Mouse (Mus musculus): ENCODE results near the gene Tmem63c. TPM values are rescaled to one million over a fixed set of nuclear protein-coding genes. Genes with fewer than 3 reads are reported as not detected.

The Tmem63c gene
- total and polyA plus RNA-seq, 3 experiments, result 0.04 TPM; not detected in 2

DNA sequence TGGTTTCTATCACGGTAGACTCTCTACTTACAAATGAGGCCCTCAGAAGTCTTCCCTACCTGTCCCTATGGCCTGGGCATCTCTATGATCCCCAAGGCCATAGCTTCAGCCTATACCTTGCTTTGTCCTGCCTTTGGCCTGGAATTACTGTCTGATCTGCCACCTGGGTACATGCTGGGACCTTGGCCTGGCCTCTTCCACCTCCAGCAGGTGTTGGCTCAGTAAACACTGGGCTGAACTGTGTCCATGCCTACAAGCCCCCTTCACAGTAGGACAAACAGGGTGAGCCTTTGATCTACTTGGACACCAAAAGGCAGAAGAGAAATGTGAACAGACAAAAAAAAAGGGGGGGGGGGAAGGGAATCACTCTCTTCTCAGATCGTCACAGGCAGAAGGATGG lies 21.3 kb downstream of the Tmem63c start:
- DNase-seq (ENCODE audit: low read depth, low spot score), result no peak
- H3K9ac ChIP-seq (ENCODE audit: control insufficient read depth, low read depth, low read length, poor library complexity, severe bottlenecking), result no peak overlapping the region
- TF ChIP-seq MAFK (IDR thresholded peaks at IDR 0.05; ENCODE audit: borderline replicate concordance, low read depth, low read length), result no peak
- no peak for TF ChIP-seq ZMIZ1 (IDR thresholded peaks at IDR 0.05; ENCODE audit: low read depth, low read length)
- TF ChIP-seq MAX (IDR thresholded peaks at IDR 0.05; ENCODE audit: low read length), result no peak
- TF ChIP-seq MAZ (IDR thresholded peaks at IDR 0.05; ENCODE audit: low read depth, low read length), result no peak
- TF ChIP-seq MYC (IDR thresholded peaks at IDR 0.05; ENCODE audit: low read depth, low read length), result no peak
- no peak overlapping the region for H3K4me3 ChIP-seq (ENCODE audit: control insufficient read depth in 1 of 2, insufficient read depth in 1 of 2, low read depth in 2 of 2, low read length in 2 of 2)
- peaks cover 3 to 16% of the 10 kb centered on the region in 2 experiments for H3K27me3 ChIP-seq (ENCODE audit: control insufficient read depth in 1 of 2, insufficient read depth in 2 of 2, low read length in 2 of 2)
- H3K27ac ChIP-seq (ENCODE audit: control insufficient read depth, low read depth, low read length), result no peak overlapping the region
- H3K4me1 ChIP-seq (ENCODE audit: control insufficient read depth in 1 of 2, insufficient read depth in 2 of 2, low read length in 2 of 2), result no peaks in the 10 kb centered on the region
- H3K9me3 ChIP-seq (replicated peaks; ENCODE audit: insufficient read depth, low read length), result no peaks in the 10 kb centered on the region
- H3K79me2 ChIP-seq (ENCODE audit: control insufficient read depth, insufficient read depth, low read length, poor library complexity), result no peaks in the 10 kb centered on the region
- no peaks in the 10 kb centered on the region for H3K36me3 ChIP-seq (ENCODE audit: control insufficient read depth in 1 of 2, insufficient read depth in 2 of 2, low read length in 2 of 2)

DNA sequence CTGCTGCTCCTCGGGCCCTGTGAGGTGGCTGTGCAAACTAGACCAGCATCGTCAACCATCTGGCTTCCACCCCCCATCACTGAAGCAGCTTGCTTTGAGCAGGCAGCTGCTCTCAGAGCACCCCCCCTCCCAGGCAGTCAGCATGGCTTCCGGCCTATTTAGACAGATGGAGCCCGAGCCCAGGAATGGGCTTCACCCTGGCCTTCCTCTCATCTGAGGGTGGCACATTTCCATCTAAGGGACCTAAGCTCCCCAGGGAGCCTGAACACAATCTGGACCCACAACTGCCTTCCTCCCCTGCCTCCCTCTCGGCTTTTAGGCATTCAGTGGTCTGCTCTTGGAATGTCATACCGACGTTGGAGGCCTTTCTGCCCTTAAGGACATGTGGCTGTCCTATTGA lies 22.1 kb downstream of the Tmem63c start:
- H3K27ac ChIP-seq (ENCODE audit: control insufficient read depth, low read depth, low read length), result no peak overlapping the region
- no peaks in the 10 kb centered on the region for H3K79me2 ChIP-seq (ENCODE audit: control insufficient read depth, insufficient read depth, low read length, poor library complexity)
- TF ChIP-seq ZMIZ1 (IDR thresholded peaks at IDR 0.05; ENCODE audit: low read depth, low read length) (no peak), HCFC1 (IDR thresholded peaks at IDR 0.05; ENCODE audit: low read depth, low read length) (no peak), MAX (IDR thresholded peaks at IDR 0.05; ENCODE audit: low read length) (no peak), ZKSCAN1 (IDR thresholded peaks at IDR 0.05; ENCODE audit: low read depth, low read length) (no peak), MEF2A (IDR thresholded peaks at IDR 0.05; ENCODE audit: extremely low read depth, insufficient replicate concordance, low read depth, low read length, poor library complexity, severe bottlenecking) (no peak), MYC (IDR thresholded peaks at IDR 0.05; ENCODE audit: low read depth, low read length) (no peak), UBTF (IDR thresholded peaks at IDR 0.05; ENCODE audit: borderline replicate concordance, insufficient read depth, low read depth, low read length) (no peak), MAFK (IDR thresholded peaks at IDR 0.05; ENCODE audit: borderline replicate concordance, low read depth, low read length) (no peak), NRF1 (IDR thresholded peaks at IDR 0.05; ENCODE audit: insufficient read depth, low read depth, low read length, poor library complexity, severe bottlenecking) (no peak), GABPA (IDR thresholded peaks at IDR 0.05; ENCODE audit: low read depth, low read length) (no peak), NELFE (IDR thresholded peaks at IDR 0.05; ENCODE audit: low read depth, low read length) (no peak), ETS1 (IDR thresholded peaks at IDR 0.05; ENCODE audit: low read depth, low read length) (no peak), MXI1 (IDR thresholded peaks at IDR 0.05; ENCODE audit: low read depth, low read length) (no peak), POLR2AphosphoS5 (IDR thresholded peaks at IDR 0.05; ENCODE audit: borderline replicate concordance, low read depth, low read length) (no peak), ZC3H11A (IDR thresholded peaks at IDR 0.05; ENCODE audit: low read depth, low read length) (no peak), KAT2A (conservative IDR thresholded peaks at IDR 0.05; ENCODE audit: low read depth, low read length) (no peak)
- H3K4me3 ChIP-seq (ENCODE audit: control insufficient read depth in 1 of 2, insufficient read depth in 1 of 2, low read depth in 2 of 2, low read length in 2 of 2), result no peak overlapping the region
- H3K4me1 ChIP-seq (ENCODE audit: control insufficient read depth in 1 of 2, insufficient read depth in 2 of 2, low read length in 2 of 2), result no peaks in the 10 kb centered on the region
- no peaks in the 10 kb centered on the region for H3K36me3 ChIP-seq (ENCODE audit: control insufficient read depth in 1 of 2, insufficient read depth in 2 of 2, low read length in 2 of 2)
- H3K9ac ChIP-seq (ENCODE audit: control insufficient read depth, low read depth, low read length, poor library complexity, severe bottlenecking), result no peak overlapping the region
- H3K27me3 ChIP-seq (ENCODE audit: control insufficient read depth in 1 of 2, insufficient read depth in 2 of 2, low read length in 2 of 2), result peaks cover 3 to 19% of the 10 kb centered on the region in 2 experiments
- H3K9me3 ChIP-seq (replicated peaks; ENCODE audit: insufficient read depth, low read length), result no peaks in the 10 kb centered on the region
- no peak for DNase-seq (ENCODE audit: low read depth, low spot score)

All from MEL (cell line).